Mouse (Mus musculus) midbrain, embryonic 15.5 days (tissue): ENCODE results near the gene Rsad2. TPM values are rescaled to one million over a fixed set of nuclear protein-coding genes. Genes with fewer than 3 reads are reported as not detected.
A peak's percentile ranks its signal among the peaks of the same experiment; 100 is the strongest.
"Not testable (repeated sequence)": the region's sequence is repeated elsewhere in the genome, so short reads cannot be mapped to it uniquely, and the experiment has no call there.

Source experiments
- ATAC-seq: fragments of 200-750 bp; cut with Nextera tagmentation; replicated peaks from 2 replicates; pipeline ENCODE4 v1.8.0; 2017; ENCODE audit warnings: moderate TSS enrichment
- H3K27ac ChIP-seq: fragments of 300-500 bp; sonication (generic); 2 replicates; pipeline ENCODE4 v1.5.1; 2015; ENCODE audit warnings: mild to moderate bottlenecking, inconsistent platforms
- H3K27me3 ChIP-seq: fragments of 300-500 bp; sonication (generic); replicated peaks from 2 replicates; pipeline ENCODE4 v1.6.1; 2015; ENCODE audit warnings: inconsistent platforms
- H3K36me3 ChIP-seq: fragments of 300-500 bp; sonication (generic); replicated peaks from 2 replicates; pipeline ENCODE4 v1.6.1; 2015; ENCODE audit warnings: inconsistent platforms
- H3K4me1 ChIP-seq: fragments of 300-500 bp; sonication (generic); 2 replicates; pipeline ENCODE4 v1.6.1; 2015; ENCODE audit warnings: inconsistent platforms
- H3K4me2 ChIP-seq: fragments of 300-500 bp; sonication (generic); 2 replicates; pipeline ENCODE4 v1.6.1; 2015; ENCODE audit warnings: inconsistent platforms, mild to moderate bottlenecking, moderate library complexity
- H3K4me3 ChIP-seq: fragments of 300-500 bp; sonication (generic); 2 replicates; pipeline ENCODE4 v1.5.1; 2015; ENCODE audit warnings: mild to moderate bottlenecking, inconsistent platforms
- H3K9ac ChIP-seq: fragments of 300-500 bp; sonication (generic); 2 replicates; pipeline ENCODE4 v1.6.1; 2015; ENCODE audit warnings: mild to moderate bottlenecking, inconsistent platforms
- H3K9me3 ChIP-seq: fragments of 300-500 bp; sonication (generic); 2 replicates; pipeline ENCODE4 v1.6.1; 2016; ENCODE audit warnings: inconsistent platforms
- WGBS: fragments of 180-500 bp; shearing (Covaris S2); methylation state at CpG from one replicate; pipeline ENCODE4 v1.1.7; 2015; ENCODE audit warnings: mixed read lengths; 5-methylcytosine and 5-hydroxymethylcytosine counted together
- polyA plus RNA-seq: library from polyadenylated mRNA; unstranded; fragments of >200 nt; fragmentation: Nextera tagmentation; extraction: Ambion mirVana; gene quantifications from 2 replicates; pipeline ENCODE4 v1.2.1, GENCODE M21; 2015

Rsad2 gene
- polyA plus RNA-seq, 1 experiment from 2014 or later: 0.39 TPM

DNA sequence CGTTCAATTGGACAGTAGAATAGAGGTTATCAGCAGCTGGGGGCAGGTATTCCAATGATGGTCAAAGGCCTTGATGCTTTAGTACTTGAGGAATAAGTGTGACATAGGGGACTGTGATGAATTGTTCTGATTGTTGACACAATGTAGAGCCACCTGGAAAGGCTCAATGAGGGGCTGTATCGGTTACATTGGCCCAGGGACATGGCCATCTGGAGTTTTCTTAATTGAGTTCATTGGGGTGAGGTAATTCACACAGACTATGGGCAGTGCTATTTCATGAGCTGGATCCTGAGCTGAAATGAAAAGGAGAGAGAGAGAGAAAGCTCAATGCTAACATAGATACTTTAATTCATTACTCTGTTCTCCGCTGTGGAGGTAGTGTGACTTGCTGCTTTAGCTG is 18.3 kb downstream of the Rsad2 start:
- Histone ChIP-seq H3K9me3 (no peaks in the 10 kb centered on the region), H3K4me3 (no peak overlapping the region), H3K27me3 (no peaks in the 10 kb centered on the region), H3K27ac (no peak overlapping the region), H3K4me1 (no peaks in the 10 kb centered on the region), H3K36me3 (no peaks in the 10 kb centered on the region), H3K4me2 (no peak overlapping the region), H3K9ac (no peak overlapping the region)
- 77% methylated on average over 3 of the region's 3 CpGs for WGBS
- no peak for ATAC-seq

DNA sequence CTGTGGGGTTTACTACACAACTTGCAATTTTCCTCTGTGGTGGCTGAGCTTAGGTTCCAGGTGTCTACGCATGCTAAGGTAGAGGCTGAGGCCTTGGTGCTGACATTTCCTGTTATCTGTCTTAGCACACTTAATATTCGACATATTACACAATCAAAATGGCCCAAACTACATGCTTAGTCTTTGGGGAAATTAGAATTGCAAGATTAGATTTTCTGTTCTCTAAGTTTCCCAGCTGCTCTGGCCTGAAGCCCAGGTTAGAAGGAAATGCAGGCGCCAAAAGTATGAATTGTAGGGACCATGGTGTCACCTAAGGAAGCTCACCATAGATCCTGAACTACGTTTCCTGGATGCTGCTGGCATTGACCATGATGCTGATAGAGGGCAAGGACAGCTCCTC is 19.9 kb downstream of the Rsad2 start:
- WGBS: 88% methylated on average over 4 of the region's 4 CpGs
- H3K4me2 ChIP-seq: no peak overlapping the region
- no peaks in the 10 kb centered on the region for H3K9me3 ChIP-seq

DNA sequence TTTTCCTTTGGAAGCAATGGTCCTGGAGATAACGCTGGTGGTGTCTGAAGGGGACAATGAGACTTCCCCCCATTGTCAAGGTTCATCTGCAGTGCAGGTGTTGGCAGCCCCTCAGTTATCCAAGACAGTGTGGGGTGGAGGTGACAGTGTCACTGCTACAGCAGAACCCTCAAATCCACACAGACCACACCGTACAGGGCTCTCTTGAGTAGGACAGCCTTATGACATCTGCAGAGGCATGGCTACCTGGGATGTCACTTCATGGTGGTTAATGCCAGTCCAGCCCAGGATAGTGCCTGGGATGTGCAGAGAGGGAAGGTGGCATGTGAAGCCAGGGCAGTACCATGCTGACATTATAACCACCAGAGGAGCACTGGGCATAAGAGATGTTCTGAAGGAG is 27.5 kb downstream of the Rsad2 start:
- not testable (repeated sequence) for H3K27ac ChIP-seq, H3K9me3 ChIP-seq, ATAC-seq, H3K36me3 ChIP-seq, H3K4me2 ChIP-seq, H3K9ac ChIP-seq, H3K4me3 ChIP-seq, H3K4me1 ChIP-seq, H3K27me3 ChIP-seq
- WGBS: 91% methylated on average over 2 of the region's 2 CpGs

More for the DNA sequence above, 19.9 kb downstream of the Rsad2 start:
- Histone ChIP-seq H3K36me3 (no peaks in the 10 kb centered on the region), H3K27me3 (no peaks in the 10 kb centered on the region), H3K4me3 (no peak overlapping the region), H3K4me1 (no peaks in the 10 kb centered on the region), H3K27ac (no peak overlapping the region), H3K9ac (no peak overlapping the region)
- no peak for ATAC-seq

DNA sequence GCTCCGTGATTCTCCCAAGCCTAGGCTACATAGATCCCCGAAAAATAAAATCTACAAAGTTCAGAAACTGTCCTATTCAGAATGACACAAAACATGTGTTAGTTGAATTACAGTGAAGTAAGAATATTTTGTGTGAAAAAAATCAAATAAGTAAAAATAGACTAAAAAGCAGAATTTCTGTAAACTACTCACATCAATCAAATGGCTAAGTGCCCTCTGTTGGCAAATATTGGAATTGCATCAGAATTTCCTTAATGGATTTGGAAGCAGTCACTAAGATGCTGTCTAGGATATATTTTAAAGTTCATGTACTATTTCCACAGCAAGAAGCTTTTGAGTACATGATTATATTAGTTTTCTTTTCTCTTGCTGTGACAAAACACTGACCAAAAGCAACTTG is 31.4 kb downstream of the Rsad2 start:
- Histone ChIP-seq H3K36me3 (no peaks in the 10 kb centered on the region), H3K27me3 (no peaks in the 10 kb centered on the region), H3K27ac (no peak overlapping the region), H3K4me3 (no peak overlapping the region), H3K9ac (no peak overlapping the region), H3K4me2 (no peak overlapping the region), H3K9me3 (no peaks in the 10 kb centered on the region), H3K4me1 (no peaks in the 10 kb centered on the region)
- no peak for ATAC-seq
- 90% methylated on average over 2 of the region's 2 CpGs for WGBS

DNA sequence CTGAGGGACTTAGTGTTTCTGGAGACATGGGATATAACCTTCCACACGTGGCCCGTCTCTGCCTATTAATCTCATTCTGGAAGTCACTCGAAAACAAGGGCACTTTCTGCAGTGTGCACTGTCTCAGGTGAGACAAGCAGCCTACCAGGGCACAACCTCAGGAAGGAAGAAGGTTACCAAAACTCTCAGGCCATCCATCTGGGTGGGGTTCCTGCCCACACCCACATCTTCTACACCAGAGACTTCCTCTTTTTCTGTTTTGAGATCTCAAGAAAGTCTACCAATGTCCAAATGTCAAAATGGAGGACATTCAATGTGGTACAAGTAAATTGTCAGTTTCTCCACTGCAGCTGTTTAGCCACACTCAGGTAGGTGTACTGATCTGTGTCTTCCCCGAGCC is 37.9 kb downstream of the Rsad2 start:
- no peak overlapping the region for H3K27ac ChIP-seq
- H3K4me2 ChIP-seq: no peak overlapping the region
- WGBS: 87% methylated on average over 4 of the region's 4 CpGs
- no peaks in the 10 kb centered on the region for H3K27me3 ChIP-seq
- no peak overlapping the region for H3K4me3 ChIP-seq
- no peaks in the 10 kb centered on the region for H3K9me3 ChIP-seq
- peaks cover 14% of the 10 kb centered on the region for H3K4me1 ChIP-seq
- H3K9ac ChIP-seq: no peak overlapping the region
- no peak for ATAC-seq
- H3K36me3 ChIP-seq: no peaks in the 10 kb centered on the region

DNA sequence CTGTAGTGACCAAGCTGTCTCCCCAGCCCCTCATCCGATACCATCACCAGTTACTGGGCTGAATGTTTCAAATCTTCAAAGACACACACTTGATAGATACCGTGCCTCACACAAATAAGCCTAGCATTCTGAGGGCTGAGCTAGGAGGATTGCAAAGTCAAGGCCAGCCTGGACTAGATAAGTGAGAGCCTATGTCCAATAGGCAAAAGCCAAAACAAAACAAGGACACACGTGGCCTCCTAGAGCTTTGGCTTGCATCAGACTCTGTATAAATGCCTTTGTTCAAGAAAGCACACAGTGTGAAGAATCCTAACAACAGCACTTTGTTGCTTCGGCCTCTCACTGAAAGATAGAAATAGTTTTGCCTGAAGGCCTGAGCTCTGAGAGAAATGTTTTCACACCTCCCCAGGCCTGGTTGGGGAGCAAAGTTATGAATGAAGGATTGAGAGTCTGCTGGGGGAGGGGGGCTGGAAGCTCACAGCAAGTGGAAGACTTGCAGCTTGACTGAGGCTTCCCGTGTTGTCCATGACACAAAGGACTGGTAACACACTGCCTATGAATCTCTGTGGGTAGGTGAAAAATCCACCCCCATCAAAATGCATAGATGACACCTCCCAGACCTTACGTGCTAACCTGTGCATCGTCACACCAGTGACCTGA is 39.5 kb downstream of the Rsad2 start:
- no peak for ATAC-seq
- H3K9ac ChIP-seq: no peak overlapping the region
- no peak overlapping the region for H3K4me2 ChIP-seq
- H3K36me3 ChIP-seq: no peaks in the 10 kb centered on the region
- peaks cover 30% of the 10 kb centered on the region for H3K4me1 ChIP-seq
- 64% methylated on average over 7 of the region's 7 CpGs for WGBS
- H3K27ac ChIP-seq: no peak overlapping the region
- H3K27me3 ChIP-seq: no peaks in the 10 kb centered on the region
- no peaks in the 10 kb centered on the region for H3K9me3 ChIP-seq
- no peak overlapping the region for H3K4me3 ChIP-seq

DNA sequence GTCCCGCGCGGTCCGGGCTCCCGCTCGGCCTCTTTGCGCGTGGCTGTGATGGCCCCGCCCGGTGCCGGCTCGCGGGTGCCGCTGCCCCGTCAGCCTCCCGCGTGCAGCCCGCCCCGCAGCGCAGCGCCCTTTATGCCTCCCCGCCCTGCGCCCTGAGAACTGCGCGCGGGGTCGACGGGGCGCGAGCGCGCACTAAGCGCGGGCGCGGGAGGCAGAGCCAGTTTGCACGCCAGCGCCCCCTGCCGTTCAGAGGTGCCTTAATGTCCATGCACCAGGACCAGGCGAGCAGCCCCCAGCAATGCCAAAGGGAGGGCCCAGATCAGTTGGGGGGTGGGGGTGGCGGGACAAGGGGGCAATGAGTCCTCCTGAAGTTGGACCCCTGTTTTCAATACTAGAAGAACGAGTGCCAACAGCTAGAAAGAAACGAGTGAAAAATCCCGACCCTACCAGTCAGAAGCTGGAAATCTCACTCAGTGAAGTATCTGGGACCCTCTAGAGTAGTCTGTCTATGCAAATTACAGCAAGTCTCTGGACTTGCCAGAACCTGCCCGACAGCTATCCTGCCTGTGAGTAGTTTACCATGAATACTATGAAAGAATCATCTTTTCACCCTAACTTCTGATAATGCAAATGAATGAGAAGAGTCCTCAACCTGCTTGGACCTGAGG is 41.0 kb downstream of the Rsad2 start, which contains the start of gene Rnf144a:
TSS of gene Rnf144a (minus strand) at position 151 of the 668 bp plus-strand sequence.
- Histone ChIP-seq H3K27ac (peak within 1 kb of the TSS; percentile 88), H3K4me3 (peak within 1 kb of the TSS; percentile 93), H3K4me1 (peaks cover 39% of the 10 kb centered on the region), H3K27me3 (no peaks in the 10 kb centered on the region), H3K36me3 (no peaks in the 10 kb centered on the region), H3K4me2 (peak within 1 kb of the TSS; percentile 62), H3K9ac (peak within 1 kb of the TSS; percentile 97), H3K9me3 (no peaks in the 10 kb centered on the region)
- WGBS: under 1% methylated on average over 42 of the region's 45 CpGs
- ATAC-seq: peak; percentile 91

DNA sequence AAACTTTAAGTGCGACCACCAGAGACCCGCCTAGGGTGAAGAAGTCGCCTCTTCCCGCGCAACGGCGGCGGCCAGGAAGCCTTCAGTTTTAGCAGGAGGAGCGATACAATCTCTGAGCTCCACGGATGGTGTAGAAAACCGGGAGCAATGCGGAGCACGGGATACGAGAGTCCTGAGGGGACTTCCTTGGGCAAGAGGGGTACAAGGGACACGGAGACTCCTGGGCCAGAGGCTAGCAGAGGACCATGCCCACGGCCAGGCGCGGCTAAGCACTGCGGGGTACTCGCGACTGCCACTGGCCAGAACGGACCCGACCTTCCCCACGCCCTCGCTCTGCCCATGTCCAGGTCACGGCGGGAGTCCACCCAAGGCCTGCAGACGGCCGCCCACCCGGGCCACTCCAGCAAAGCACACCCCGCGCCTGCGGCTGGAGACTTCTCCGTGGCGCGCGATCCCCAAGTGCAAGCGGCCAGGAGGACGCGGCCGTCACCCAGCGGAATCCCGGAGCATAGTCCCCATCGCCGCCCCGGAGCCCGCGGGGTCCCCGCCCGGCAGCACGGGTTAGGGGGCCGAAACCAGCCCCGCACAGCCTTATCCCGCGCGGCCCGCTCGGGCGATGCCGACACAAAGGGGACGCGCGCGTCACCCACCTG is 41.7 kb downstream of the Rsad2 start:
- Histone ChIP-seq H3K36me3 (no peaks in the 10 kb centered on the region), H3K27ac (peak overlapping the region; percentile 88), H3K4me2 (peak overlapping the region; percentile 62), H3K4me3 (peak overlapping the region; percentile 93), H3K4me1 (peaks cover 39% of the 10 kb centered on the region), H3K9me3 (no peaks in the 10 kb centered on the region), H3K9ac (peak overlapping the region; percentile 97), H3K27me3 (no peaks in the 10 kb centered on the region)
- under 1% methylated on average over 64 of the region's 64 CpGs for WGBS
- ATAC-seq: peak; percentile 91

DNA sequence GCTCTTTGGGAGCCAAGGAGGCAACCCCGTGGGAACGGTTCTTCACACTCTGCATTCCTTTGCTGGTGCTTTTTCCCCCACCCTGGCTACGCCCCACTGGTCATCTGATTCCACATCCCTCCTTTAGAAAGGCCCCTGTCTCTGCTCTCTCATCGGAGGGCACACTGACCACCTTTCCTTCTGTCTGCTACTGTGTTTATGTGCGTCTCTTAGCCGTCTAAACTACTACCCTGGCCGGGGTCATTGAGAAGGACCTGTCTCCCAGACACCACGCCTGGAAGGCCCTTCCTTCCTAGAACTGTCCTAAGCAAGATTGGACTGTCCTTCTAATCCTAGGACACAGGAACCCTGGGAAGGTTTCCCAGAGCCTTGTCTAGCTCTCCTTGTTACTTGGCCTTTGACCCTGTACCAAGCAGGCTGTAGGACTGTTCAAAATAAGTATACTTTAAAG is 42.3 kb downstream of the Rsad2 start:
- Histone ChIP-seq H3K9me3 (no peaks in the 10 kb centered on the region), H3K4me1 (peaks cover 39% of the 10 kb centered on the region), H3K4me2 (peak overlapping the region; percentile 62), H3K27me3 (no peaks in the 10 kb centered on the region), H3K4me3 (peak overlapping the region; percentile 93), H3K36me3 (no peaks in the 10 kb centered on the region), H3K9ac (peak overlapping the region; percentile 97; the same call in 1 of the 2 replicates), H3K27ac (no peak overlapping the region)
- 8% methylated on average over 8 of the region's 8 CpGs for WGBS
- 0 out of 2 replicates have a peak, but pooled peaks have one; percentile 18 for ATAC-seq

DNA sequence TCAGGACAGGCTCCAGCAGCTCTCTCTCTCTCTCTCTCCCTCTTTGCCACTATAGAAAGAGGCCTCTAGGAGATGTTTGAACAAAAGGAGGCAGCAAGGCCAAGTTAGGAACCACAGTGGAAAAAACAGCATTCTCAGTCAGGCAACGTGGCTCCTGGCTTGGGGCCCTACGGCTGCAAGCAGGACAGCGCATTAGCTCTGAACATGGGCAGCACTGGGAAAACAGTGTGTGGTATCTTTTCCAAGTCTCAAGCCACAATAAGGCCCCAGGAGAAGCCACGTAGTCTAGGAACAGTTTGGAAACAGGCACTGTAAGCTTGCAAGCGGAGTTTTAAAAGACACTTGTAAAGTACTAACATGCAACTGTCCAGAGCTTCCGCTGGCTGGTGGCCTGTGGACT is 43.5 kb downstream of the Rsad2 start:
- H3K4me3 ChIP-seq: peak overlapping the region; percentile 6; the same call in 1 of the 2 replicates
- H3K27ac ChIP-seq: no peak overlapping the region
- H3K9ac ChIP-seq: no peak overlapping the region
- no peaks in the 10 kb centered on the region for H3K36me3 ChIP-seq
- peaks cover 39% of the 10 kb centered on the region for H3K4me1 ChIP-seq
- H3K9me3 ChIP-seq: no peaks in the 10 kb centered on the region
- peak overlapping the region; percentile 62 for H3K4me2 ChIP-seq
- no peaks in the 10 kb centered on the region for H3K27me3 ChIP-seq
- ATAC-seq: no peak
- 67% methylated on average over 6 of the region's 6 CpGs for WGBS

DNA sequence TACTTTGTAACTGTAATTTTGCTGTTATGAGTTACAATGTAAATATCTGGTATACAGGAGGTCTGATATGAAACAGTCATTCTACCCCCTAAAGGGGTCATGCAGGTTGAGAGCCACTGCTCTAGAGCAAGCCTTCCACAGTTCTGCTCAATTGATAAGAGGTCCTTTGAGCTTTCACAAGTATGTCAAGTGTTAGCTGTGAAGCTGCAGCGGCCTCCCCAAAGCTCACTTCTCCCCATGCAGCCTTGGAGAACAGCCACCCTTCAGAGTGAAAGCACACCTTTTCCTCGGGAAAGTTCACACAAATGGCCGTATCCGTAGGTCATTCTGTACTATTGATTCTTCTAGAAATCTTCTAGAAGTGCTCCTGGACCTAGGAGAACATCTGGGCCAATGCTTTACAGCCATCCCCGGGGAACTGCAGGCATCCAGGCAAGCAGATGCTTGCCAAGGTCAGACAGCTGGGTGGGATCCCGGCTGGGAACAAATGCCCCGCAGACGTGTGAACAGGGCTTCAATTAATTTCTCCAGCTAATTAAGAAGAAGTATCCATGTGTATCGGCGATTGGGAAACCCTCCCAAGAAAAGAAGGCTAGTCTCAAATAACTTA is 44.3 kb downstream of the Rsad2 start:
- WGBS: 67% methylated on average over 10 of the region's 10 CpGs
- Histone ChIP-seq H3K27ac (no peak overlapping the region), H3K9me3 (no peaks in the 10 kb centered on the region), H3K9ac (no peak overlapping the region), H3K4me1 (peaks cover 39% of the 10 kb centered on the region), H3K4me2 (peak overlapping the region; percentile 62), H3K27me3 (no peaks in the 10 kb centered on the region), H3K36me3 (no peaks in the 10 kb centered on the region), H3K4me3 (no peak overlapping the region)
- ATAC-seq: no peak

DNA sequence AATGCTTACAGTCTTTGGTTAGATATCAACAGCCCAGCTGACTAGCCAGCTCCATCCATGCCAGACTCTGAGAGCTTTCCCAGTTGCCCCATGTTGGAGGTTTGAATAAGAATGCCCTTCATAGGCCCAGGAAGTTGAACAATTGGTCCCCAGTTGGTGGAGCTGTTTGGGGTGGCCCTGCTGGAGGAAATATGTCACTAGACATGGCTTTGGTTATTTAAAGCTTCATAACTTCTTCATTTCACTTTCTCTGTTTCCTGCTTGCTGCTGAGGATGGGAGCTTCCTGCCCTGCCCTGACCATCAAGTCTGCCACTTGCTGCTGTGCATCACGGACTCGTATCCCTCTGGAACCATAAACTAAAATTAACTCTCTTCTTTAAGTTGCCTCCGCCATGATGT is 45.8 kb downstream of the Rsad2 start:
- no peak overlapping the region for H3K9ac ChIP-seq
- no peaks in the 10 kb centered on the region for H3K27me3 ChIP-seq
- H3K36me3 ChIP-seq: no peaks in the 10 kb centered on the region
- ATAC-seq: no peak
- no peak overlapping the region for H3K4me3 ChIP-seq
- 97% methylated on average over 3 of the region's 3 CpGs for WGBS
- no peak overlapping the region for H3K27ac ChIP-seq
- H3K9me3 ChIP-seq: no peaks in the 10 kb centered on the region
- peaks cover 44% of the 10 kb centered on the region for H3K4me1 ChIP-seq
- H3K4me2 ChIP-seq: no peak overlapping the region
